Mouse (Mus musculus): ENCODE measurements around the gene Hepacam. TPM values are rescaled to one million over a fixed set of nuclear protein-coding genes. Genes with fewer than 3 reads are reported as not detected.

The Hepacam gene
- total and polyA plus RNA-seq, 2 experiments from 2014 or later: 17.2 to 39.8 TPM

- H3K4me3 ChIP-seq (ENCODE audit: low read depth, low read length): no peak overlapping the region
- DNase-seq: no peak
- no peak for ATAC-seq
- no peaks in the 10 kb centered on the region for H3K9me3 ChIP-seq (ENCODE audit: low read length)
- H3K27me3 ChIP-seq (ENCODE audit: insufficient read depth, low read length): no peaks in the 10 kb centered on the region
- H3K36me3 ChIP-seq (ENCODE audit: insufficient read depth): no peaks in the 10 kb centered on the region
- H3K4me2 ChIP-seq (ENCODE audit: low read depth): no peak overlapping the region
- H3K27ac ChIP-seq (ENCODE audit: low read depth, low read length): no peak overlapping the region
- TF ChIP-seq CTCF (IDR thresholded peaks at IDR 0.05; ENCODE audit: low read depth): no peak
- WGBS: 93% methylated on average over 7 of the region's 7 CpGs
- H3K9ac ChIP-seq: no peak overlapping the region
- no peaks in the 10 kb centered on the region for H3K4me1 ChIP-seq (ENCODE audit: insufficient read depth)
Measured at GRCm38 (mm10) chr9:37403011-37403410, 35.9 kb downstream of the Hepacam start.

DNA sequence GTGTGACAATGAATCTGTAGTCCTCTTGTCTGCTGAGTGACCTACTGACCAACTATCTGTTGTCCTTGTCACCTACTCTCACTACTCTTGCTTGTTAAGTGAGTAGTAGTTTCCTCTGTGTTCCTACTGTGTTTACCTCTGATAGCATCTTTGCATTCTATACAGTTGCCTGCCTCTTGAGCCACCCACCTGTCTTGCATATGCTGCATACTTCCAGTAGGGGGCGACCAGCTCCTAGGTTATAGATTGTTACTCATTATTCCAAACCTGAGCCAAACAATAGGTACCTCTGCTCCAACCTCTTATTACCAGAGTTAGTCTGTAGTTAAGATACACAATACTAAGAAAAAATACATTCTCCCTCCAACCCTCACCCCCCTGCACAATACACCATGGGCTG, 39.2 kb downstream of the Hepacam start:
- WGBS: 0% methylated on average over 1 of the region's 1 CpGs
- DNase-seq (peak; percentile 54), ATAC-seq (0 out of 2 replicates have a peak, but pooled peaks have one; percentile 19)
- H3K9me3 ChIP-seq (ENCODE audit: low read length): no peaks in the 10 kb centered on the region
- H3K4me2 ChIP-seq (ENCODE audit: low read depth): no peak overlapping the region
- no peak overlapping the region for H3K9ac ChIP-seq
- no peaks in the 10 kb centered on the region for H3K4me1 ChIP-seq (ENCODE audit: insufficient read depth)
- TF ChIP-seq CTCF (IDR thresholded peaks at IDR 0.05; ENCODE audit: low read depth): peak; percentile 75
- H3K4me3 ChIP-seq (ENCODE audit: low read depth, low read length): no peak overlapping the region
- H3K36me3 ChIP-seq (ENCODE audit: insufficient read depth): no peaks in the 10 kb centered on the region
- no peak overlapping the region for H3K27ac ChIP-seq (ENCODE audit: low read depth, low read length)
- H3K27me3 ChIP-seq (ENCODE audit: insufficient read depth, low read length): no peaks in the 10 kb centered on the region

GRCm38 (mm10) chr9:37407850-37408502, 40.8 kb downstream of the Hepacam start:
- Histone ChIP-seq H3K4me2 (ENCODE audit: low read depth) (peak overlapping the region; percentile 37), H3K9me3 (ENCODE audit: low read length) (no peaks in the 10 kb centered on the region), H3K9ac (peak overlapping the region; percentile 42; the same call in 1 of the 2 replicates), H3K36me3 (ENCODE audit: insufficient read depth) (no peaks in the 10 kb centered on the region), H3K27ac (ENCODE audit: low read depth, low read length) (no peak overlapping the region), H3K4me1 (ENCODE audit: insufficient read depth) (no peaks in the 10 kb centered on the region), H3K4me3 (ENCODE audit: low read depth, low read length) (peak overlapping the region; percentile 13; the same call in 1 of the 2 replicates), H3K27me3 (ENCODE audit: insufficient read depth, low read length) (no peaks in the 10 kb centered on the region)
- 10% methylated on average over 19 of the region's 19 CpGs for WGBS
- peak; percentile 54 for TF ChIP-seq CTCF (IDR thresholded peaks at IDR 0.05; ENCODE audit: low read depth)
- peak; percentile 53 for DNase-seq
- peak; percentile 89 for ATAC-seq

DNA sequence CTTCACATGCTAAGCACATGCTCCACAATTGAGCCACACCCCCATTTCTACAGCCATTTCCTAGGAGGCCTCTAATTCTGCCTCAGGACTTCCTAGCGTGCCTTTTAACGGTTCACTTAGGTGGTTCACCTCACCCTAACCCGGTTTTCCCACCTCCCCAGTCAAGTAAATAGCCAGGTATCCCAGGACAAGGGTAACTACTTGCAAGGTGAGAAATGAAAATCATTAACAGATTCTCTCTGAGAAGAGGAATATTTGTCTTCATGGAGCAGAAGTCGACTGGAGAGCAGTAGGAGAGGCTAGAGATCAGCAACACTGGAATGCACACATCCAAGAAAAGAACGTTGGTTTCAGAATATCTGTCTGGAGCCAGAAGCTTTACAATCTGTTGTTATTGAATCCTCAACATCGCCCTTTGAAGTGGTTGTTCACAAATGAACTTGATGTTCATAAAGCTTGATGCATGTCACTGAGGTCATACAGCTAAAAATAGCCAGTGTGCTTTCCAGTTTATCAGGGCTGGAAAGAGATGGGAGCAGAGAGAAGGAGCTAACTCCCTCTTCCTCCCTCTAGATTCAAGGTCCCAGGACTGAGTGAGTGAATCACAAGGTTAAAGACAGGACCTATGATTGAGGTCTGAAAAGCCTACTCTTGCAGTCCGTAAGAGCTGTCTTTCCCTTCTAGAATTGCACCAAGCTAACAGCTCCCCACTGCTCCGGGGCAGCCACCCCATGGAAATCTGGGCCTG, 42.7 kb downstream of the Hepacam start:
- ATAC-seq: no peak
- Histone ChIP-seq H3K4me3 (ENCODE audit: low read depth, low read length) (no peak overlapping the region), H3K4me1 (ENCODE audit: insufficient read depth) (no peaks in the 10 kb centered on the region), H3K4me2 (ENCODE audit: low read depth) (no peak overlapping the region), H3K9ac (no peak overlapping the region), H3K27ac (ENCODE audit: low read depth, low read length) (no peak overlapping the region), H3K27me3 (ENCODE audit: insufficient read depth, low read length) (no peaks in the 10 kb centered on the region), H3K9me3 (ENCODE audit: low read length) (no peaks in the 10 kb centered on the region), H3K36me3 (ENCODE audit: insufficient read depth) (no peaks in the 10 kb centered on the region)
- no peak for DNase-seq
- WGBS: 81% methylated on average over 8 of the region's 8 CpGs
- no peak for TF ChIP-seq CTCF (IDR thresholded peaks at IDR 0.05; ENCODE audit: low read depth)

GRCm38 (mm10) chr9:37412989-37413388, 45.8 kb downstream of the Hepacam start:
- H3K36me3 ChIP-seq (ENCODE audit: insufficient read depth): no peaks in the 10 kb centered on the region
- ATAC-seq (no peak), DNase-seq (no peak)
- H3K9me3 ChIP-seq (ENCODE audit: low read length): no peaks in the 10 kb centered on the region
- no peak overlapping the region for H3K4me3 ChIP-seq (ENCODE audit: low read depth, low read length)
- no peaks in the 10 kb centered on the region for H3K4me1 ChIP-seq (ENCODE audit: insufficient read depth)
- no peak overlapping the region for H3K27ac ChIP-seq (ENCODE audit: low read depth, low read length)
- no peak overlapping the region for H3K4me2 ChIP-seq (ENCODE audit: low read depth)
- no peak overlapping the region for H3K9ac ChIP-seq
- no peaks in the 10 kb centered on the region for H3K27me3 ChIP-seq (ENCODE audit: insufficient read depth, low read length)
- 59% methylated on average over 3 of the region's 3 CpGs for WGBS
- no peak for TF ChIP-seq CTCF (IDR thresholded peaks at IDR 0.05; ENCODE audit: low read depth)

DNA sequence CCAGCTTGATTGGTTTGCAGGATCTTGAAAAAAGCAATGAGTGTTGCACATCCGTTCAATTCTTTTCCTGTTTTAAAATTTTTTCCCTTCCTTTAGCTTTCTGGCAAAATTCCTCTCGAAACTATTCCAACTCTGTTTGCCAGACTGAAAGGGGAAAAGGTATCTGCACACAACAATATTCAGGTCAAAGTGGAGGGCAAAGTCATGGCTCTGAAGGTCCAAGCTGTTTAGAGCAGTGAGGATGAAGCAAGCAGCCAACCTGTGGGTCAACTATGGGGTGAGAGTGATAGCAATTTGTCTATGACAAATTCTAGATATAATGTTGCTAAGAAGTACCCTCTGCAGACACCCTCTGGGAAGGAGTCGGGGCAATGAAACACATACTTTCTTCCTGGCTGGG, 47.5 kb downstream of the Hepacam start:
- WGBS: 81% methylated on average over 3 of the region's 3 CpGs
- Histone ChIP-seq H3K9me3 (ENCODE audit: low read length) (no peaks in the 10 kb centered on the region), H3K36me3 (ENCODE audit: insufficient read depth) (no peaks in the 10 kb centered on the region), H3K4me1 (ENCODE audit: insufficient read depth) (no peaks in the 10 kb centered on the region), H3K4me3 (ENCODE audit: low read depth, low read length) (no peak overlapping the region), H3K9ac (no peak overlapping the region), H3K27ac (ENCODE audit: low read depth, low read length) (no peak overlapping the region), H3K4me2 (ENCODE audit: low read depth) (no peak overlapping the region), H3K27me3 (ENCODE audit: insufficient read depth, low read length) (no peaks in the 10 kb centered on the region)
- DNase-seq (no peak), ATAC-seq (no peak)
- no peak for TF ChIP-seq CTCF (IDR thresholded peaks at IDR 0.05; ENCODE audit: low read depth)

GRCm38 (mm10) chr9:37418791-37419190, 51.6 kb downstream of the Hepacam start:
- H3K36me3 ChIP-seq (ENCODE audit: insufficient read depth): no peaks in the 10 kb centered on the region
- H3K4me1 ChIP-seq (ENCODE audit: insufficient read depth): no peaks in the 10 kb centered on the region
- TF ChIP-seq CTCF (IDR thresholded peaks at IDR 0.05; ENCODE audit: low read depth): no peak
- no peak for ATAC-seq
- H3K9me3 ChIP-seq (ENCODE audit: low read length): no peaks in the 10 kb centered on the region
- no peaks in the 10 kb centered on the region for H3K27me3 ChIP-seq (ENCODE audit: insufficient read depth, low read length)
- no peak for DNase-seq
- no peak overlapping the region for H3K4me2 ChIP-seq (ENCODE audit: low read depth)
- no peak overlapping the region for H3K27ac ChIP-seq (ENCODE audit: low read depth, low read length)
- no peak overlapping the region for H3K9ac ChIP-seq
- 91% methylated on average over 4 of the region's 4 CpGs for WGBS
- no peak overlapping the region for H3K4me3 ChIP-seq (ENCODE audit: low read depth, low read length)
